Mouse (Mus musculus) neutrophil, adult 5-6 weeks (primary cell): ENCODE results near the gene Cog8. TPM values are rescaled to one million over a fixed set of nuclear protein-coding genes. Genes with fewer than 3 reads are reported as not detected.
A peak's percentile ranks its signal among the peaks of the same experiment; 100 is the strongest.
"Not testable (repeated sequence)": the region's sequence is repeated elsewhere in the genome, so short reads cannot be mapped to it uniquely, and the experiment has no call there.

ENCODE experiments used
- ATAC-seq: fragments of 151-379, 151-347 bp; 2 replicates; pipeline ENCODE4 v1.8.0; 2017; ENCODE audit warnings: mild to moderate bottlenecking, moderate TSS enrichment; ENCODE audit not compliant: insufficient number of reproducible peaks, poor library complexity, low FRiP score, severe bottlenecking; ENCODE audit errors: extremely low read depth
- total RNA-seq: library from RNA; stranded (forward); fragments of 200-1000 nt; gene quantifications from 2 replicates; pipeline ENCODE4 v1.2.3, GENCODE M21; 2017

Gene Cog8
- total RNA-seq, 1 experiment from 2014 or later: 29.6 TPM

GRCm38 (mm10) chr8:107048061-107048941 lies 8.2 kb downstream of the Cog8 start, which contains the start of gene Pdf:
Gene Pdf, minus strand, starts transcription at chr8:107048614.
- ATAC-seq: peak; percentile 40

- no peak for ATAC-seq
Observed at GRCm38 (mm10) chr8:107046976-107047375, 9.5 kb downstream of the Cog8 start.

- ATAC-seq: no peak
Observed at GRCm38 (mm10) chr8:107045478-107045877, 11.0 kb downstream of the Cog8 start.

- no peak for ATAC-seq
Observed at GRCm38 (mm10) chr8:107040632-107041031, 15.9 kb downstream of the Cog8 start.

- ATAC-seq: no peak
Observed at GRCm38 (mm10) chr8:107036626-107037025, 19.9 kb downstream of the Cog8 start.

GRCm38 (mm10) chr8:107035641-107036040 lies 20.8 kb downstream of the Cog8 start:
- no peak for ATAC-seq

GRCm38 (mm10) chr8:107033609-107034008 lies 22.9 kb downstream of the Cog8 start:
- not testable (repeated sequence) for ATAC-seq

GRCm38 (mm10) chr8:107031577-107032090 lies 24.9 kb downstream of the Cog8 start:
- no peak for ATAC-seq

- ATAC-seq: peak; percentile 89
Observed at GRCm38 (mm10) chr8:107030650-107031576, 25.6 kb downstream of the Cog8 start, which contains the start of gene Vps4a. Gene Vps4a, plus strand, starts transcription at chr8:107031222.

- ATAC-seq: peak; percentile 28; the same call in 1 of the 2 replicates
Observed at GRCm38 (mm10) chr8:107030058-107030457, 26.4 kb downstream of the Cog8 start.

- no peak for ATAC-seq
Observed at GRCm38 (mm10) chr8:107029310-107029709, 27.2 kb downstream of the Cog8 start.

- ATAC-seq: no peak
Observed at GRCm38 (mm10) chr8:107023479-107023878, 33.0 kb downstream of the Cog8 start.

- ATAC-seq: no peak
Observed at GRCm38 (mm10) chr8:107014915-107015314, 41.6 kb downstream of the Cog8 start.

- no peak for ATAC-seq
Observed at GRCm38 (mm10) chr8:107012666-107013065, 43.8 kb downstream of the Cog8 start.

- ATAC-seq: no peak
Observed at GRCm38 (mm10) chr8:107007795-107008194, 48.7 kb downstream of the Cog8 start.

GRCm38 (mm10) chr8:107002532-107002931 lies 54.0 kb downstream of the Cog8 start:
- ATAC-seq: peak; percentile 96

GRCm38 (mm10) chr8:106999068-106999467 lies 57.4 kb downstream of the Cog8 start:
- ATAC-seq: no peak

GRCm38 (mm10) chr8:106997416-106997815 lies 59.1 kb downstream of the Cog8 start:
- no peak for ATAC-seq

GRCm38 (mm10) chr8:106996339-106996738 lies 60.1 kb downstream of the Cog8 start:
- ATAC-seq: not testable (repeated sequence)
